Mouse (Mus musculus) testis, adult 2 months (tissue): ENCODE data around the gene Dnm3. TPM values are rescaled to one million over a fixed set of nuclear protein-coding genes. Genes with fewer than 3 reads are reported as not detected.

Experiments
- H3K27ac ChIP-seq: fragments of 200-500 bp; 2 replicates; pipeline ENCODE4 v1.5.1; 2012; ENCODE audit warnings: low read depth, low read length; ENCODE audit not compliant: control insufficient read depth, insufficient read depth
- H3K27me3 ChIP-seq: fragments of 200-500 bp; 2 replicates; pipeline ENCODE4 v1.6.1; 2012; ENCODE audit warnings: mild to moderate bottlenecking, low read length, moderate library complexity; ENCODE audit not compliant: control insufficient read depth, insufficient read depth
- H3K36me3 ChIP-seq: fragments of 200-500 bp; 2 replicates; pipeline ENCODE4 v1.6.1; 2012; ENCODE audit warnings: mild to moderate bottlenecking, low read length; ENCODE audit not compliant: control insufficient read depth, insufficient read depth
- H3K4me1 ChIP-seq: fragments of 200-500 bp; 2 replicates; pipeline ENCODE4 v1.6.1; 2012; ENCODE audit warnings: low read length; ENCODE audit not compliant: control insufficient read depth, insufficient read depth
- H3K4me3 ChIP-seq: fragments of 200-500 bp; 2 replicates; pipeline ENCODE4 v1.5.1; 2012; ENCODE audit warnings: low read depth, mild to moderate bottlenecking, low read length, moderate library complexity, mixed read lengths; ENCODE audit not compliant: control insufficient read depth
- CTCF ChIP-seq: fragments of 200-500 bp; IDR thresholded peaks from 2 replicates; pipeline ENCODE4 v1.5.1; 2012; ENCODE audit warnings: low read depth, mild to moderate bottlenecking, inconsistent platforms, low read length, moderate library complexity; ENCODE audit not compliant: control insufficient read depth, insufficient read depth, insufficient replicate concordance
- POLR2A ChIP-seq: fragments of 200-500 bp; IDR thresholded peaks from 2 replicates; pipeline ENCODE4 v1.6.1; 2012; ENCODE audit warnings: low read depth, mild to moderate bottlenecking, inconsistent platforms, low read length, moderate library complexity; ENCODE audit not compliant: control insufficient read depth
- polyA plus RNA-seq: library from polyadenylated mRNA; depleted of rRNA; stranded (reverse); fragments of >200 nt; gene quantifications from 2 replicates; pipeline ENCODE4 v1.2.3, GENCODE M21; 2012

The Dnm3 gene
- polyA plus RNA-seq, 1 experiment: 13.8 TPM

- no peak overlapping the region for H3K27ac ChIP-seq
- TF ChIP-seq POLR2A: no peak
- TF ChIP-seq CTCF: no peak
- H3K4me1 ChIP-seq: no peaks in the 10 kb centered on the region
- H3K36me3 ChIP-seq: no peaks in the 10 kb centered on the region
- H3K4me3 ChIP-seq: no peak overlapping the region
- H3K27me3 ChIP-seq: no peaks in the 10 kb centered on the region
Observed at GRCm38 (mm10) chr1:162346456-162347011, 131.3 kb downstream of the Dnm3 start.

- Histone ChIP-seq H3K27ac (no peak overlapping the region), H3K4me3 (no peak overlapping the region), H3K4me1 (no peaks in the 10 kb centered on the region), H3K27me3 (no peaks in the 10 kb centered on the region), H3K36me3 (no peaks in the 10 kb centered on the region)
- TF ChIP-seq POLR2A (no peak), CTCF (no peak)
Observed at GRCm38 (mm10) chr1:162337170-162337569, 140.7 kb downstream of the Dnm3 start.

- no peak overlapping the region for H3K4me3 ChIP-seq
- H3K4me1 ChIP-seq: no peaks in the 10 kb centered on the region
- H3K36me3 ChIP-seq: no peaks in the 10 kb centered on the region
- TF ChIP-seq POLR2A (no peak), CTCF (no peak)
- no peak overlapping the region for H3K27ac ChIP-seq
- no peaks in the 10 kb centered on the region for H3K27me3 ChIP-seq
Observed at GRCm38 (mm10) chr1:162336640-162337039, 141.2 kb downstream of the Dnm3 start.

- Histone ChIP-seq H3K27ac (no peak overlapping the region), H3K27me3 (no peaks in the 10 kb centered on the region), H3K4me1 (no peaks in the 10 kb centered on the region), H3K4me3 (no peak overlapping the region), H3K36me3 (no peaks in the 10 kb centered on the region)
- no peak for TF ChIP-seq POLR2A
- TF ChIP-seq CTCF: no peak
Observed at GRCm38 (mm10) chr1:162336224-162336623, 141.6 kb downstream of the Dnm3 start.

- H3K27ac ChIP-seq: no peak overlapping the region
- TF ChIP-seq CTCF (no peak), POLR2A (no peak)
- H3K4me3 ChIP-seq: no peak overlapping the region
- no peaks in the 10 kb centered on the region for H3K27me3 ChIP-seq
- no peaks in the 10 kb centered on the region for H3K36me3 ChIP-seq
- H3K4me1 ChIP-seq: no peaks in the 10 kb centered on the region
Observed at GRCm38 (mm10) chr1:162328673-162329072, 149.2 kb downstream of the Dnm3 start.

- H3K27me3 ChIP-seq: no peaks in the 10 kb centered on the region
- no peak for TF ChIP-seq CTCF
- no peak for TF ChIP-seq POLR2A
- no peaks in the 10 kb centered on the region for H3K36me3 ChIP-seq
- H3K27ac ChIP-seq: no peak overlapping the region
- H3K4me1 ChIP-seq: no peaks in the 10 kb centered on the region
- no peak overlapping the region for H3K4me3 ChIP-seq
Observed at GRCm38 (mm10) chr1:162327631-162328030, 150.2 kb downstream of the Dnm3 start.

- Histone ChIP-seq H3K36me3 (no peaks in the 10 kb centered on the region), H3K4me1 (no peaks in the 10 kb centered on the region), H3K4me3 (no peak overlapping the region), H3K27ac (no peak overlapping the region), H3K27me3 (no peaks in the 10 kb centered on the region)
- TF ChIP-seq CTCF (no peak), POLR2A (no peak)
Observed at GRCm38 (mm10) chr1:162324412-162324811, 153.4 kb downstream of the Dnm3 start.

- H3K27me3 ChIP-seq: no peaks in the 10 kb centered on the region
- TF ChIP-seq CTCF: no peak
- no peak for TF ChIP-seq POLR2A
- no peak overlapping the region for H3K27ac ChIP-seq
- H3K4me3 ChIP-seq: no peak overlapping the region
- no peaks in the 10 kb centered on the region for H3K36me3 ChIP-seq
- H3K4me1 ChIP-seq: no peaks in the 10 kb centered on the region
Observed at GRCm38 (mm10) chr1:162323142-162323541, 154.7 kb downstream of the Dnm3 start.
